Mouse (Mus musculus) hindbrain, embryonic 14.5 days (tissue): ENCODE results near the gene Adamts2. TPM values are rescaled to one million over a fixed set of nuclear protein-coding genes. Genes with fewer than 3 reads are reported as not detected.
A peak's percentile ranks its signal among the peaks of the same experiment; 100 is the strongest.

ENCODE experiments used
- ATAC-seq: fragments of 200-750 bp; cut with Nextera tagmentation; 2 replicates; pipeline ENCODE4 v1.8.0; 2017; ENCODE audit warnings: moderate number of reproducible peaks, mild to moderate bottlenecking, moderate TSS enrichment, moderate library complexity; ENCODE audit not compliant: low FRiP score
- DNase-seq: peaks from one replicate; pipeline ENCODE4 v3.0.0-alpha.2; 2015; ENCODE audit warnings: low spot score
- H3K27ac ChIP-seq: fragments of 300-500 bp; sonication (generic); 2 replicates; pipeline ENCODE4 v1.5.1; 2014; ENCODE audit warnings: mild to moderate bottlenecking, moderate library complexity
- H3K27me3 ChIP-seq: fragments of 300-500 bp; sonication (generic); 2 replicates; pipeline ENCODE4 v1.6.1; 2014; ENCODE audit warnings: mild to moderate bottlenecking, low read length, mixed read lengths; ENCODE audit not compliant: control insufficient read depth, insufficient read depth
- H3K36me3 ChIP-seq: fragments of 300-500 bp; sonication (generic); replicated peaks from 2 replicates; pipeline ENCODE4 v1.6.1; 2014; ENCODE audit not compliant: control insufficient read depth, insufficient read depth
- H3K4me1 ChIP-seq: fragments of 300-500 bp; sonication (generic); replicated peaks from 2 replicates; pipeline ENCODE4 v1.6.1; 2014; ENCODE audit warnings: antibody characterized with exemption, low read length, mixed read lengths; ENCODE audit not compliant: control insufficient read depth, insufficient read depth
- H3K4me2 ChIP-seq: fragments of 300-500 bp; sonication (generic); replicated peaks from 2 replicates; pipeline ENCODE4 v1.6.1; 2014; ENCODE audit warnings: mild to moderate bottlenecking, moderate library complexity
- H3K4me3 ChIP-seq: fragments of 300-500 bp; sonication (generic); replicated peaks from 2 replicates; pipeline ENCODE4 v1.5.1; 2014; ENCODE audit warnings: mild to moderate bottlenecking, low read length
- H3K9ac ChIP-seq: fragments of 300-500 bp; sonication (generic); 2 replicates; pipeline ENCODE4 v1.6.1; 2014
- H3K9me3 ChIP-seq: fragments of 300-500 bp; sonication (generic); 2 replicates; pipeline ENCODE4 v1.6.1; 2016; ENCODE audit warnings: low read length; ENCODE audit not compliant: control insufficient read depth
- WGBS: fragments of 180-500 bp; shearing (Covaris S2); extraction: QIAGEN DNeasy Blood & Tissue Kit; methylation state at CpG from one replicate; pipeline ENCODE4 v1.1.7; 2014; 5-methylcytosine and 5-hydroxymethylcytosine counted together
- polyA plus RNA-seq: library from polyadenylated mRNA; unstranded; fragments of >200 nt; fragmentation: Nextera tagmentation; extraction: Ambion mirVana; gene quantifications from 2 replicates; pipeline ENCODE4 v1.2.1, GENCODE M21; 2014

The Adamts2 gene
- polyA plus RNA-seq, 1 experiment from 2014 or later: 6.3 TPM

GRCm38 (mm10) chr11:50620926-50621325 lies 19.0 kb downstream of the Adamts2 start:
- DNase-seq (no peak), ATAC-seq (no peak)
- H3K4me3 ChIP-seq: no peak overlapping the region
- no peak overlapping the region for H3K9ac ChIP-seq
- H3K36me3 ChIP-seq: no peaks in the 10 kb centered on the region
- no peak overlapping the region for H3K4me2 ChIP-seq
- 89% methylated on average over 4 of the region's 4 CpGs for WGBS
- no peaks in the 10 kb centered on the region for H3K9me3 ChIP-seq
- no peaks in the 10 kb centered on the region for H3K27me3 ChIP-seq
- H3K4me1 ChIP-seq: no peaks in the 10 kb centered on the region
- H3K27ac ChIP-seq: no peak overlapping the region

- ATAC-seq: no peak
Measured at GRCm38 (mm10) chr11:50621364-50621763, 19.5 kb downstream of the Adamts2 start.

GRCm38 (mm10) chr11:50622238-50622726 lies 20.4 kb downstream of the Adamts2 start:
- H3K4me1 ChIP-seq: no peaks in the 10 kb centered on the region
- no peak overlapping the region for H3K27ac ChIP-seq
- no peaks in the 10 kb centered on the region for H3K27me3 ChIP-seq
- H3K36me3 ChIP-seq: no peaks in the 10 kb centered on the region
- H3K4me3 ChIP-seq: no peak overlapping the region
- no peak overlapping the region for H3K9ac ChIP-seq
- ATAC-seq: no peak
- 57% methylated on average over 15 of the region's 15 CpGs for WGBS
- no peak for DNase-seq
- H3K9me3 ChIP-seq: no peaks in the 10 kb centered on the region
- no peak overlapping the region for H3K4me2 ChIP-seq

More at GRCm38 (mm10) chr11:50621364-50621763, 19.5 kb downstream of the Adamts2 start:
- Histone ChIP-seq H3K27ac (no peak overlapping the region), H3K4me1 (no peaks in the 10 kb centered on the region), H3K36me3 (no peaks in the 10 kb centered on the region), H3K9ac (no peak overlapping the region), H3K4me3 (no peak overlapping the region), H3K9me3 (no peaks in the 10 kb centered on the region), H3K4me2 (no peak overlapping the region), H3K27me3 (no peaks in the 10 kb centered on the region)
- WGBS: 88% methylated on average over 5 of the region's 5 CpGs
- no peak for DNase-seq

GRCm38 (mm10) chr11:50623806-50624205 lies 21.9 kb downstream of the Adamts2 start:
- no peak for ATAC-seq
- Histone ChIP-seq H3K27ac (no peak overlapping the region), H3K9me3 (no peaks in the 10 kb centered on the region), H3K4me2 (no peak overlapping the region), H3K4me1 (no peaks in the 10 kb centered on the region), H3K4me3 (no peak overlapping the region), H3K27me3 (no peaks in the 10 kb centered on the region), H3K9ac (no peak overlapping the region), H3K36me3 (no peaks in the 10 kb centered on the region)
- DNase-seq: no peak
- 86% methylated on average over 3 of the region's 3 CpGs for WGBS

GRCm38 (mm10) chr11:50624239-50624638 lies 22.4 kb downstream of the Adamts2 start:
- Histone ChIP-seq H3K4me1 (no peaks in the 10 kb centered on the region), H3K27ac (no peak overlapping the region), H3K27me3 (no peaks in the 10 kb centered on the region), H3K9ac (no peak overlapping the region), H3K4me3 (no peak overlapping the region), H3K4me2 (no peak overlapping the region), H3K9me3 (no peaks in the 10 kb centered on the region), H3K36me3 (no peaks in the 10 kb centered on the region)
- ATAC-seq: 0 out of 2 replicates have a peak, but pooled peaks have one; percentile 55
- 51% methylated on average over 2 of the region's 2 CpGs for WGBS
- DNase-seq: no peak

GRCm38 (mm10) chr11:50624720-50625119 lies 22.8 kb downstream of the Adamts2 start:
- 50% methylated on average over 5 of the region's 5 CpGs for WGBS
- DNase-seq: no peak
- Histone ChIP-seq H3K9me3 (no peaks in the 10 kb centered on the region), H3K9ac (no peak overlapping the region), H3K27ac (no peak overlapping the region), H3K36me3 (no peaks in the 10 kb centered on the region), H3K4me3 (no peak overlapping the region), H3K4me1 (no peaks in the 10 kb centered on the region), H3K27me3 (no peaks in the 10 kb centered on the region), H3K4me2 (no peak overlapping the region)
- ATAC-seq: no peak

- 0 out of 2 replicates have a peak overlapping the region, but pooled peaks have one; percentile 32 for H3K27ac ChIP-seq
- H3K9me3 ChIP-seq: no peaks in the 10 kb centered on the region
- H3K36me3 ChIP-seq: no peaks in the 10 kb centered on the region
- H3K27me3 ChIP-seq: no peaks in the 10 kb centered on the region
- H3K4me2 ChIP-seq: no peak overlapping the region
- peak; percentile 39 for DNase-seq
- H3K4me1 ChIP-seq: no peaks in the 10 kb centered on the region
- WGBS: 34% methylated on average over 3 of the region's 3 CpGs
- ATAC-seq: peak; percentile 46; the same call in 1 of the 2 replicates
- no peak overlapping the region for H3K4me3 ChIP-seq
- H3K9ac ChIP-seq: no peak overlapping the region
Measured at GRCm38 (mm10) chr11:50628915-50629314, 27.0 kb downstream of the Adamts2 start.

- Histone ChIP-seq H3K4me1 (no peaks in the 10 kb centered on the region), H3K9me3 (no peaks in the 10 kb centered on the region), H3K4me3 (no peak overlapping the region), H3K36me3 (no peaks in the 10 kb centered on the region), H3K9ac (no peak overlapping the region), H3K4me2 (no peak overlapping the region), H3K27ac (no peak overlapping the region), H3K27me3 (no peaks in the 10 kb centered on the region)
- ATAC-seq: no peak
- DNase-seq: no peak
- WGBS: 90% methylated on average over 2 of the region's 2 CpGs
Measured at GRCm38 (mm10) chr11:50630462-50630861, 28.6 kb downstream of the Adamts2 start.

- no peak overlapping the region for H3K9ac ChIP-seq
- no peak overlapping the region for H3K27ac ChIP-seq
- no peaks in the 10 kb centered on the region for H3K36me3 ChIP-seq
- no peak overlapping the region for H3K4me3 ChIP-seq
- H3K4me2 ChIP-seq: no peak overlapping the region
- ATAC-seq (no peak), DNase-seq (peak; percentile 41)
- H3K4me1 ChIP-seq: no peaks in the 10 kb centered on the region
- 46% methylated on average over 4 of the region's 4 CpGs for WGBS
- H3K27me3 ChIP-seq: no peaks in the 10 kb centered on the region
- H3K9me3 ChIP-seq: no peaks in the 10 kb centered on the region
Measured at GRCm38 (mm10) chr11:50632270-50632669, 30.4 kb downstream of the Adamts2 start.

GRCm38 (mm10) chr11:50635051-50635590 lies 33.2 kb downstream of the Adamts2 start:
- no peak for DNase-seq
- Histone ChIP-seq H3K4me1 (no peaks in the 10 kb centered on the region), H3K9ac (no peak overlapping the region), H3K4me3 (no peak overlapping the region), H3K36me3 (no peaks in the 10 kb centered on the region), H3K4me2 (no peak overlapping the region), H3K9me3 (no peaks in the 10 kb centered on the region), H3K27ac (no peak overlapping the region), H3K27me3 (no peaks in the 10 kb centered on the region)
- no peak for ATAC-seq
- 78% methylated on average over 2 of the region's 2 CpGs for WGBS
